Mouse (Mus musculus) cerebral cortex, adult 2 months (tissue): ENCODE results near the gene 1110012L19Rik.

Experiments
- WGBS: fragments of 180-500 bp; shearing (Covaris S2); methylation state at CpG from one replicate; pipeline ENCODE4 v1.1.7; 2018; 5-methylcytosine and 5-hydroxymethylcytosine counted together

Gene 1110012L19Rik

GRCm38 (mm10) chrX:70385276-70385961 is at the start of gene 1110012L19Rik:
1110012L19Rik (plus strand) TSS chrX:70385877.
- WGBS: 4% methylated on average over 22 of the region's 22 CpGs

DNA sequence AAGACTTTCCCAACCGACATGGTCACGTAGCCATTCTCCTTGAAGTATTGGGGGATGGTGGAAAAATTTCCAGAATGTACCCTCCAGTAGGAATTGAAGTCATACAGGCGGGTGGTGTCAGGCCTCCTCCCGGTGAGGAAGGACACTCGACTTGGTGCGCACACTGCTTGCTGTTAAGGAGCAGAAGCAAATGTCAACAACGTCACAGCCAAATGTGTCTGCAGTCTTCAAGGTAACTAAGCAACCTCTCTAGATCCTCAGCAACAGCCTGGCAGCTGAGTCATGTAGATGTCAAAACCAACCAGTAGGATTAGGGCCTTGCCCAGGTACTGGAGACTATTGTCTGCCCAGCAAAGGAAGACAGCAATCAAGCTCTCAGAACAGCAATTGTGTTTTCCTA is 22.7 kb upstream of the 1110012L19Rik start:
- 42% methylated on average over 7 of the region's 7 CpGs for WGBS

DNA sequence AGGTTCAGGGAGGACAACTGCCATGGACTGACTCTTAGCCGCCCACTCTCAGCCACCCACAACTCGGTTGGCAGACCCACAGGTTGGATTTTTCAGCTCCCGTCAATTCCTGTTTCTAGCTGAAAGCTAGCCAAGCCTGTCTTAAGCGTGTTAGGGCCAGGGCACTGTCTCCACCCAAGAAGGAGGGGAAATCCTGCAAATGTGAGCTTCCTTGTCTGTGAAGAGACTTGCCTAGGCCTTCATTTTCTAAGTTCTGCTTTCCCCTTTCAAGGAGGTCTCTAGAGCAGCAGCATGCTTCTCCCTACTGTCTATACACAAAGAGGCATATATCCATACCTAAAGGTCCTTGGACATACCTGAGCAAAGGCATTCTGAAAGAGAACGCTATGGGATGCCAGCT is 22.2 kb upstream of the 1110012L19Rik start:
- 17% methylated on average over 5 of the region's 5 CpGs for WGBS

DNA sequence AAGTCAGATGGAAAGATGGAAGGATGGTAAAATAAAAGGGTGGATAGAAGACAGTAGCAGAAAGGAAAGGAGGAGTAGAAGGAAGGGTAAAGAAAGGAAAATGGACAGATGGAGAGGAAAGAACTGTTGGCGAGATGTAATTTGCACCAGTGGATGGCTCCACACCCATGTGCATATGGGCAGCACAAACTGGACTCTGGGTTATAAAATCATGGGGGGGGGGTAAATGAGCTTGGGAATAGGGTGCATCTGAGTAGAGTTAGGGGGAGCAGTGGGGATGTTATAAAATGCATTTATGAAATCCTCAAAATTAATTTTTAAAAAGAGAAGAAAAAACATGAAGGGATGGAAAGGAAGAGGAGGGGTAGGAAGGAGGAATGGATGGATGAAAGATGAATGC is 21.5 kb upstream of the 1110012L19Rik start:
- 25% methylated on average over 1 of the region's 1 CpGs for WGBS

- 10% methylated on average over 40 of the region's 45 CpGs for WGBS
Measured at GRCm38 (mm10) chrX:70364661-70365613, 20.7 kb upstream of the 1110012L19Rik start, which contains the start of gene Ids. Ids (minus strand) TSS chrX:70365084.

DNA sequence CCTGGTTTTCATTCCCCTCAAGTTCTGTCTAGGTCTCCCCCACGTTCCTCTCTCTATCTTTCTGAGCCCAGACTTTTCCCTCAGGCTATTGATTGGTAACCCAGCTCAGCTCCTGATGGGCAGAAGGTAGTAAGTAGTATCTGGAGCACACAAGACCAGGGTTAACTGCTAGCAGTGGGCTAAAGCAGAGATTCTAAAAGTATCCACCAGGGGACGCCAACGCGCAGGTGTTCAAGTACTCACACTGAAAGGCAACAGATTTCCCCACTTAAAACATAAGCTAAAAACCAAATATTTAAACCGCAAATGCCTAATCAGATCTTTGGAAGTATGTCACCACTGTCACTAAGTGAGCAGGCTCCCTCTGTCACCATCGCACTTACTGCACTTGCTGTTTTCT is 15.9 kb upstream of the 1110012L19Rik start:
- WGBS: 0% methylated on average over 1 of the region's 6 CpGs

DNA sequence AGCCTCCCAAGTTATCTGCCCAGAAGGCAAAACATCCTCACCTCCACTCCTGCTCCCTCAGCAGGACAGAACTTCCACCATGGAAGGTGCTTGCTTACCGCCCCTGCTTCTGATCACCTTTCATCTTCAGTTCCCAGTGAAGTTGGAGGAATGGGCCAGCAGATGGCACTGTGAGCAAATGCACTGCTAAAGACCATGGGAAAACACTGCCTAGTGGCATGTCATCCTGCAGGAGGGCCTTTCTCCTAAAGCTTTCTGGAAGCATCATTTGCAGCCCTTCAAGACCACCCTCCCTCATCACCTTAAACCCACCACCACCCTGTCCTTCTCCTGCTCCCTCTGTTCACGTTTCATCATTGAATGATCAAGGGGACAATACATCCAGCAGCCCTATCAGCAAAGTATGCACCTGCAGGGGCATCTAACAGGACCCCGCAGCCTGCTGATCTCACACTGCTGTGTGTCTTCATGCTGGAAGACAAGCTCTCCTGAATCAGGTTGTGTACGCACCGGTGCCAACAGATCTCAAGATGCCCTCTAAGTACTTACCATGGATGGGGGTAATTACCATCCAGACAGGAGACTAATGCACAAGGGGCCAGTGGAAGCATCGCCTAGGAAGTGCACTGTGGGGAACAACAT is 11.1 kb upstream of the 1110012L19Rik start:
- WGBS: 67% methylated on average over 5 of the region's 6 CpGs

DNA sequence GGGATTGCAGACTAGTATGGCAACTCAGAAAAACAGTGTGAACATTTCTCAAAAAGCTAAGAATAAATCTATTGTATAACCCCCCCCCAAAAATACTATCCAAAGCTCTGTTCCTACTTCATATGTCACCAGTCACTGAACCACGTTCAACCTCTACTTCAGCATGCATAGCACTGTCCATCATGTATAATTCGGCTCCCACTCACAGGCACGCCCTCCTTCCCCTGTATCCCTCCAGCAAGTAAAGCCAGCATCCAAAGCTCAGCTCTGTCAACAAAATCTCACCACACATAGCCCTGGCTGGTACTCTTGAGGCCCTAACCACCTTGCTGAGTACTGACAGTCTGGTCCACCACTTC is 781 bp upstream of the 1110012L19Rik start:
- WGBS: 10% methylated on average over 3 of the region's 3 CpGs

- WGBS: 1% methylated on average over 11 of the region's 11 CpGs
Measured at GRCm38 (mm10) chrX:70385962-70386351, 280 bp downstream of the 1110012L19Rik start.

DNA sequence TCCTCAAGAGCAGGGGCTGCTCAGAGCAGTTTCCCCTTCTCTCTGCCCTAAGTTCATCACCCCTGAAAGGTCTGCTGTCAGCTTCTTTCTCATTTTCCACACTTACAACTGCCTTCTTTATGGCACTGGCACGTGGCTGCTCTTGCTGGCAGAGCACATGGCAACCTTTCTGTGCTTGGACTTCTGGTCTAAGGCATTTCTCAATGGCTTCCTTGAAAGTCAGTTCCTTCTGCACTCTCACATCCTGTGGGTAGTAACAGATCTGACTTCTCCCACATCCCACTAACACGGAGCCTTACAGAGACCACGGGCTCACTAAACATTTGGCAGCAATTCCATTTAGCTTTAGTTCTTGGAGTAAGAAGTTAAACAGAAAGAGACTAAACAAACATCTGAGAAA is 39.8 kb downstream of the 1110012L19Rik start:
- 63% methylated on average over 3 of the region's 3 CpGs for WGBS
